Mouse (Mus musculus): ENCODE results near the gene Ran. TPM values are rescaled to one million over a fixed set of nuclear protein-coding genes. Genes with fewer than 3 reads are reported as not detected.
"Not testable (repeated sequence)": the region's sequence is repeated elsewhere in the genome, so short reads cannot be mapped to it uniquely, and the experiment has no call there.

Ran gene
- polyA plus RNA-seq (2016; fragmentation: Nextera tagmentation; extraction: Ambion mirVana): 581 and 755 TPM in 2 replicates

DNA sequence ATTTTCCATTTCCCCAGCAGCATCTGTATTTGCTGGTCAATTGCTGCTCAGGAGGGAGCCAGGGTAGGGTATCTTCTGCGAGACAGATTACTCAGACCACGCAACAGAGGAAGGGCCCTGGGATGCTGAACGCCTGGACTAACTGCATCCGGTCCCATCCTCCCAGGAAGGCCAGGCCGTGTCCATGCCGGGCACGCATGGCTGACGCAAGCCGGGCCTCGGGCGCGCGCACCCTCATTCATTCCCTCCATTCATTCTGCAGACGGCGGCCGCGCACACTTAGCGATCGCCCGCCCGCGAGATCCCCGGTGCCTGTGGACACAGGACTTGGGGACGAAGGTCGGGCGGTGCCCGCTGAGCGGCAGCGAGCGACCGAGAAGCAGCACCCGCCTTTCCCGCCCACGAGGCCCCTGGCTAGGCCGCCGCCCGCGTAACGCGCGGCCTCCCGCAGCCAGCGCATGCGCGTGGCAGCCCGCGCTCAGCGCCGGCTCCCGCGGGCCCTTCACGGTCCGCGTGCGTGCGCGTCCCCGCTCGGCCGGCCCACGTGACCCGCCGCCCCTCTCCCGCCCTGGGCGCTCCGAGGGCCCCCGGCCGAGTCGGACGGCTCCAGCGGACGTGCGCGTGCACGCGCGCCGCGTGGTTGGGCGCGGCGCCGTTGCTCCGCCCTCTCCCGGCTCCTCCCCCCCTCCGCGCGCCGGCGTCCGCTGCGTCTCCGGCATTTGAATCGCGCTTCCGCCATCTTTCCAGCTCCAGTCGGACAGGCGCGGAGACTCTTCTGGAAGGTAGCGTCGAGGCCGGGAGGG, at the start of gene Ran:
Gene Ran (plus strand): TSS at position 573 of the 803 bp plus-strand sequence.
- Histone ChIP-seq H3K4me1 (peaks cover 9% of the 10 kb centered on the region), H3K36me3 (peaks cover 26% of the 10 kb centered on the region), H3K9me3 (no peaks in the 10 kb centered on the region), H3K27ac (peak within 1 kb of the TSS; percentile 100), H3K4me3 (peak within 1 kb of the TSS; percentile 95), H3K27me3 (ENCODE audit: insufficient read depth, poor library complexity, severe bottlenecking) (no peaks in the 10 kb centered on the region)
- peak; percentile 96 for DNase-seq (ENCODE audit: low spot score)
- under 1% methylated on average over 96 of the region's 102 CpGs for WGBS

- no peak overlapping the region for H3K27ac ChIP-seq
- H3K9me3 ChIP-seq: no peaks in the 10 kb centered on the region
- no peaks in the 10 kb centered on the region for H3K27me3 ChIP-seq (ENCODE audit: insufficient read depth, poor library complexity, severe bottlenecking)
- 60% methylated on average over 10 of the region's 10 CpGs for WGBS
- no peak overlapping the region for H3K4me3 ChIP-seq
- no peak for DNase-seq (ENCODE audit: low spot score)
- no peaks in the 10 kb centered on the region for H3K4me1 ChIP-seq
- no peaks in the 10 kb centered on the region for H3K36me3 ChIP-seq
Observed at GRCm38 (mm10) chr5:128970878-128971277, 49.0 kb upstream of the Ran start.

DNA sequence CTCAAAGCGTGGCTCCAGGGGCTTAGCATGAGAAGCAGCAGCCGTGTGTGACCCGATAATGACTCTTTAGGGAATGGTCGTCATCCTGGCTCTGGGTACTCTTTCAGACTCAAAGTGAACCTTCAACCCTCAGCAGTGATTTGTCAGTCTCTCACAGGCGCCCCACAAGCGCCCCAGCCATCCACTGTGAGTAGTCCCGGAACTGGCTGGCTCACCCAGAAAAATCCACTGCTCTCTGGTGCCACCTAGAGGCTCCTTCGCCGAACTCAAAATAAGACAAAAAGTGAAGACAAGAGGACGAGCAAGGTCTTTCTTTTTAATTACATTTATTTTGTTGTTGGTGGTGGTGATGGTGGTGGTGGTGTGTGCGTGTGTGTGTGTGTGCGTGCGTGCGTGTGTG, 48.6 kb upstream of the Ran start:
- H3K4me1 ChIP-seq: no peaks in the 10 kb centered on the region
- H3K27ac ChIP-seq: no peak overlapping the region
- WGBS: 18% methylated on average over 14 of the region's 14 CpGs
- no peak for DNase-seq (ENCODE audit: low spot score)
- H3K4me3 ChIP-seq: no peak overlapping the region
- H3K27me3 ChIP-seq (ENCODE audit: insufficient read depth, poor library complexity, severe bottlenecking): no peaks in the 10 kb centered on the region
- no peaks in the 10 kb centered on the region for H3K36me3 ChIP-seq
- no peaks in the 10 kb centered on the region for H3K9me3 ChIP-seq

- Histone ChIP-seq H3K27ac (no peak overlapping the region), H3K36me3 (no peaks in the 10 kb centered on the region), H3K9me3 (no peaks in the 10 kb centered on the region), H3K4me1 (no peaks in the 10 kb centered on the region), H3K4me3 (no peak overlapping the region), H3K27me3 (ENCODE audit: insufficient read depth, poor library complexity, severe bottlenecking) (no peaks in the 10 kb centered on the region)
- no peak for DNase-seq (ENCODE audit: low spot score)
- 30% methylated on average over 4 of the region's 4 CpGs for WGBS
Observed at GRCm38 (mm10) chr5:128976266-128976665, 43.6 kb upstream of the Ran start.

DNA sequence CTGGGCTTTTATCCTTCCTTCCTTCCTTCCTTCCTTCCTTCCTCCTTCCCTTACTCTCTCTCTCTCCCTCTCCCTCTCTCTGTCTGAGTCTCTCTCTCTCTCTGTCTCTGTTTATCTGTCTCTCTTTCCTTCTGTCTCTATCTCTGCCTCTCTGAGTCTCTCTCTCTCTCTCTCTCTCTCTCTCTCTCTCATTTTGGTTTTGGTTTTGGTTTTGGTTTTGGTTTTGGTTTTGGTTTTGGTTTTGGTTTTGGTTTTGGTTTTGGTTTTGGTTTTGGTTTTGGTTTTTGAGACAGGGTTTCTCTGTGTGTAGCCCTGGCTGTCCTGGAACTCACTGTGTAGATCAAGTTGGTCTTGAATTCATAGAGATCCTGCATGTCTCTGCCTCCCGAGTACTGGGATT, 42.4 kb upstream of the Ran start:
- WGBS: 65% methylated on average over 1 of the region's 1 CpGs
- H3K4me1 ChIP-seq; H3K4me3 ChIP-seq; DNase-seq (ENCODE audit: low spot score); H3K9me3 ChIP-seq; H3K27me3 ChIP-seq (ENCODE audit: insufficient read depth, poor library complexity, severe bottlenecking); H3K36me3 ChIP-seq; H3K27ac ChIP-seq: not testable (repeated sequence)

DNA sequence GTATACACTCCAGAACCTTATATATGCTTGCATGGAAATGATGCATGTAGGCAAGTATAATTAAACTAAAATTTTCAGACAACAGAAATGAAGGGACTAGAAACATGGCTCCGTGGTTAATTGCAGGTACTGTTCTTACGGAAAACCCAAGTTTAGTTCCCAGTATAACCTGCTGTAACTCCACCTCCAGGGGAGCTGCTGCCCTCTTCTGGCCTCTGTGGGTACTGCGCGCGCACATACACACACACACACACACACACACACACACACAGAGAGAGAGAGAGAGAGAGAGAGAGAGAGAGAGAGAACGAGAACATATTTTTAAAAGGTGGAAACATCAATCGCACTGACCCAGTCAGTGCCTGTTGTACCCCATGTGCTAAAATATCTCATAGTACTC, 40.9 kb upstream of the Ran start:
- Histone ChIP-seq H3K36me3 (no peaks in the 10 kb centered on the region), H3K4me1 (no peaks in the 10 kb centered on the region), H3K9me3 (no peaks in the 10 kb centered on the region), H3K27ac (no peak overlapping the region), H3K4me3 (no peak overlapping the region), H3K27me3 (ENCODE audit: insufficient read depth, poor library complexity, severe bottlenecking) (no peaks in the 10 kb centered on the region; the same call in 1 of the 2 replicates)
- no peak for DNase-seq (ENCODE audit: low spot score)
- 90% methylated on average over 7 of the region's 7 CpGs for WGBS

DNA sequence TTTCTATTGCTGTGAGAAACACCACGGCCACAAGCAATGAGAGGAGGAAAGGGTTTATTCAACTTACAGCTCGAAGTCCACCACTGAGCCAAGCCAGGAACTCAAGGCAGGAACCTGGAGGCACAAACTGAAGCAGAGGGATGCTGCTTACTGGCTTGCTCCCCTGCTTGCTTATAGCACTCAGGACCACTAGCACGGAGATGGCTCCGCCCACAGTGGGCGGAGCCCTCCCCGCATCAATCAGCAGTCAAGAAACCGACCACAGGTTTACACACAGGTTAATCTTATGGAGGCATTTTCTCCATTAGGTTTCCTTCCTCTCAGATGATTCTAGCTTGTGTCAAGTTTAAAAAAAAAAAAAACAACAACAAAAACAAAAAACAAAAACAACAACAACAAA, 39.0 kb upstream of the Ran start:
- H3K9me3 ChIP-seq: no peaks in the 10 kb centered on the region
- no peak overlapping the region for H3K4me3 ChIP-seq
- H3K4me1 ChIP-seq: no peaks in the 10 kb centered on the region
- peaks cover 13% of the 10 kb centered on the region for H3K36me3 ChIP-seq
- 51% methylated on average over 7 of the region's 7 CpGs for WGBS
- H3K27me3 ChIP-seq (ENCODE audit: insufficient read depth, poor library complexity, severe bottlenecking): no peaks in the 10 kb centered on the region; the same call in 1 of the 2 replicates
- H3K27ac ChIP-seq: no peak overlapping the region
- DNase-seq (ENCODE audit: low spot score): no peak

DNA sequence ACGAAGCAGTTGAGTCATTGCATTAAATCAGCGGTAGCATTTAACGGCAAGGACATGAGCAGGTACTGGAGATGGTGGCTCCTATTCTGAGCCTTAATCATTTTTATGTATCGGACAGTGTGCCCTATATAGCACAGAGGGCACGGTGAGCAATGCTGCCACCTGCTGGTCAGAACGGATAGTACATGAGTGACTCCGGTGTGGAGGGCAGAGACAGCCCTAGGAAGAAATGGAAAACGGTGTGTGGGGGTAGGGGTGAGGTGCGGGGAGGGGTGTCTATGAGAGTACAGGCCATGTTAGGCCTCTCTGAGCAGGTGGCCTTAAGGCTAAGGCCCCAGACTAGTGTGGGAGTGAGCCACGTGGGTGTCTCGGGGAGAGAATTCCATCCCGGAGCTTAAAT, 38.3 kb upstream of the Ran start:
- DNase-seq (ENCODE audit: low spot score): no peak
- Histone ChIP-seq H3K27ac (no peak overlapping the region), H3K27me3 (ENCODE audit: insufficient read depth, poor library complexity, severe bottlenecking) (no peaks in the 10 kb centered on the region; the same call in 1 of the 2 replicates), H3K4me1 (no peaks in the 10 kb centered on the region), H3K36me3 (peaks cover 18% of the 10 kb centered on the region), H3K9me3 (no peaks in the 10 kb centered on the region), H3K4me3 (no peak overlapping the region)
- WGBS: 29% methylated on average over 12 of the region's 12 CpGs

GRCm38 (mm10) chr5:128984536-128984935, 35.3 kb upstream of the Ran start:
- no peaks in the 10 kb centered on the region for H3K4me1 ChIP-seq
- H3K9me3 ChIP-seq: no peaks in the 10 kb centered on the region
- 86% methylated on average over 6 of the region's 6 CpGs for WGBS
- H3K27me3 ChIP-seq (ENCODE audit: insufficient read depth, poor library complexity, severe bottlenecking): no peaks in the 10 kb centered on the region; the same call in 1 of the 2 replicates
- no peak overlapping the region for H3K27ac ChIP-seq
- no peak for DNase-seq (ENCODE audit: low spot score)
- H3K4me3 ChIP-seq: no peak overlapping the region
- peaks cover 27% of the 10 kb centered on the region for H3K36me3 ChIP-seq

GRCm38 (mm10) chr5:128985946-128986345, 33.9 kb upstream of the Ran start:
- Histone ChIP-seq H3K27me3 (ENCODE audit: insufficient read depth, poor library complexity, severe bottlenecking) (no peaks in the 10 kb centered on the region; the same call in 1 of the 2 replicates), H3K4me1 (no peaks in the 10 kb centered on the region), H3K36me3 (peaks cover 39% of the 10 kb centered on the region), H3K9me3 (no peaks in the 10 kb centered on the region), H3K27ac (no peak overlapping the region), H3K4me3 (no peak overlapping the region)
- DNase-seq (ENCODE audit: low spot score): no peak
- WGBS: 92% methylated on average over 13 of the region's 13 CpGs

GRCm38 (mm10) chr5:128987141-128987954, 32.5 kb upstream of the Ran start:
- 83% methylated on average over 19 of the region's 19 CpGs for WGBS
- H3K27ac ChIP-seq: no peak overlapping the region
- no peak for DNase-seq (ENCODE audit: low spot score)
- peaks cover 53% of the 10 kb centered on the region for H3K36me3 ChIP-seq
- H3K4me1 ChIP-seq: no peaks in the 10 kb centered on the region
- H3K9me3 ChIP-seq: no peaks in the 10 kb centered on the region
- H3K27me3 ChIP-seq (ENCODE audit: insufficient read depth, poor library complexity, severe bottlenecking): no peaks in the 10 kb centered on the region; the same call in 1 of the 2 replicates
- no peak overlapping the region for H3K4me3 ChIP-seq

GRCm38 (mm10) chr5:129000706-129001468, 19.0 kb upstream of the Ran start:
- H3K27ac ChIP-seq: peak overlapping the region; percentile 86
- no peaks in the 10 kb centered on the region for H3K27me3 ChIP-seq (ENCODE audit: insufficient read depth, poor library complexity, severe bottlenecking)
- H3K4me3 ChIP-seq: no peak overlapping the region
- 35% methylated on average over 8 of the region's 8 CpGs for WGBS
- H3K36me3 ChIP-seq: peaks cover 23% of the 10 kb centered on the region; the same call in 1 of the 2 replicates
- peaks cover 25% of the 10 kb centered on the region for H3K4me1 ChIP-seq
- H3K9me3 ChIP-seq: no peaks in the 10 kb centered on the region
- DNase-seq (ENCODE audit: low spot score): peak; percentile 94

All from heart, embryonic 10.5 days (tissue).